Mouse (Mus musculus): ENCODE measurements at regions not wholly inside any gene's neighbourhood (a gene's known extent, or its start where the extent isn't known, plus 50 kb on each side); places are given as distances from the start of the nearest gene placed in this dataset.

- TF ChIP-seq CTCF (IDR thresholded peaks at IDR 0.05; ENCODE audit: extremely low read depth, insufficient read length, insufficient replicate concordance, low read depth, low read length), result no peak
- no peak for TF ChIP-seq POLR2A (IDR thresholded peaks at IDR 0.05; ENCODE audit: low read depth, low read length)
Observed at GRCm38 (mm10) chr3:148537669-148538271, 452.6 kb downstream of the Adgrl2 start.
